Mouse (Mus musculus) kidney, adult 11 months (tissue): ENCODE data around the gene Park7.
A peak's percentile ranks its signal among the peaks of the same experiment; 100 is the strongest.

Source experiments
- DNase-seq: peaks from one replicate; pipeline ENCODE4 v3.0.0; 2022

The Park7 gene

GRCm38 (mm10) chr4:150914290-150914733 is at the start of gene Park7, which contains the start of gene Tnfrsf9:
Park7 (minus strand) TSS chr4:150914437.
Tnfrsf9 (plus strand) TSS chr4:150914562.
- peak; percentile 97 for DNase-seq

GRCm38 (mm10) chr4:150963711-150964110 is 49.5 kb upstream of the Park7 start:
- no peak for DNase-seq

- DNase-seq: peak; percentile 74
Observed at GRCm38 (mm10) chr4:150962231-150962630, 48.0 kb upstream of the Park7 start.

GRCm38 (mm10) chr4:150958536-150958935 is 44.3 kb upstream of the Park7 start:
- DNase-seq: no peak

- DNase-seq: no peak
Observed at GRCm38 (mm10) chr4:150957106-150957458, 42.8 kb upstream of the Park7 start.

GRCm38 (mm10) chr4:150956369-150957105 is 42.3 kb upstream of the Park7 start:
- no peak for DNase-seq

GRCm38 (mm10) chr4:150950972-150951371 is 36.7 kb upstream of the Park7 start:
- no peak for DNase-seq

GRCm38 (mm10) chr4:150944707-150945106 is 30.5 kb upstream of the Park7 start:
- DNase-seq: no peak

GRCm38 (mm10) chr4:150939991-150940651 is 25.9 kb upstream of the Park7 start:
- no peak for DNase-seq

GRCm38 (mm10) chr4:150938063-150938452 is 23.8 kb upstream of the Park7 start:
- no peak for DNase-seq

- no peak for DNase-seq
Observed at GRCm38 (mm10) chr4:150937293-150938062, 23.2 kb upstream of the Park7 start.

- no peak for DNase-seq
Observed at GRCm38 (mm10) chr4:150933503-150933902, 19.3 kb upstream of the Park7 start.

GRCm38 (mm10) chr4:150927789-150928188 is 13.6 kb upstream of the Park7 start:
- DNase-seq: no peak

GRCm38 (mm10) chr4:150926924-150927705 is 12.9 kb upstream of the Park7 start:
- DNase-seq: no peak

GRCm38 (mm10) chr4:150925923-150926322 is 11.7 kb upstream of the Park7 start:
- DNase-seq: no peak

GRCm38 (mm10) chr4:150924936-150925335 is 10.7 kb upstream of the Park7 start:
- no peak for DNase-seq

- DNase-seq: no peak
Observed at GRCm38 (mm10) chr4:150924308-150924707, 10.1 kb upstream of the Park7 start.

GRCm38 (mm10) chr4:150921206-150921605 is 7.0 kb upstream of the Park7 start:
- DNase-seq: no peak

GRCm38 (mm10) chr4:150917336-150918027 is 3.2 kb upstream of the Park7 start:
- no peak for DNase-seq

GRCm38 (mm10) chr4:150915181-150915906 is 1.1 kb upstream of the Park7 start:
- DNase-seq: peak; percentile 12

- no peak for DNase-seq
Observed at GRCm38 (mm10) chr4:150913743-150914142, 494 bp downstream of the Park7 start.
